Mouse (Mus musculus) Patski (cell line): ENCODE data around the gene Cd5. TPM values are rescaled to one million over a fixed set of nuclear protein-coding genes. Genes with fewer than 3 reads are reported as not detected.

Experiments used
- ATAC-seq: fragments of 100-300 bp; one replicate; pipeline ENCODE4 v1.8.0; 2021
- CTCF ChIA-PET: fragments of 350-600 bp; sonication (Branson Sonifier 250); formaldehyde crosslinking; loops from one replicate; lab custom pipeline; 2022; ENCODE audit warnings: inconsistent platforms; lab: Charles Lee
- POLR2A ChIA-PET: fragments of 350-600 bp; sonication (Branson Sonifier 250); formaldehyde crosslinking; loops from one replicate; lab custom pipeline; 2022; ENCODE audit warnings: antibody characterized with exemption, inconsistent platforms; lab: Charles Lee
- DNase-seq: peaks from one replicate; pipeline ENCODE4 v3.0.0-alpha.2; 2011; ENCODE audit warnings: low read depth, low spot score
- H3K27me3 ChIP-seq: fragments of 371-371 bp; one replicate; pipeline ENCODE4 v1.5.1; 2021
- CTCF ChIP-seq: fragments of 100-300 bp; IDR thresholded peaks from one replicate; pipeline ENCODE4 v1.5.1; 2021
- in situ Hi-C: fragments of 300-500 bp; cut with MboI; formaldehyde crosslinking; loops from 3 replicates; pipeline ENCODE4 v1.11.1; 2018; ENCODE audit warnings: low pct_unique_long_range_greater_than_20kb, mixed read lengths
- polyA plus RNA-seq: library from polyadenylated mRNA; unstranded; gene quantifications from one replicate; pipeline ENCODE4 v1.2.3, GENCODE M21; 2021

Gene Cd5
- polyA plus RNA-seq, 1 experiment from 2014 or later: not detected

- ATAC-seq (no peak), DNase-seq (no peak)
- TF ChIP-seq CTCF: no peak
- in situ Hi-C loops: loop anchor here (5.0 to 10.0 kb wide), 3 partner anchors 126 to 239 kb away; no protein-coding TSS in a partner anchor
- POLR2A ChIA-PET: interaction anchor here (0.6 to 0.8 kb wide), 3 partner anchors 32 to 240 kb away, joined by 4 read pairs; no protein-coding TSS in a partner anchor
- CTCF ChIA-PET: interaction anchor here (0.7 to 2.1 kb wide), 2 partner anchors 9 to 99 kb away, joined by 3 to 7 read pairs; no protein-coding TSS in a partner anchor
- H3K27me3 ChIP-seq: no peaks in the 10 kb centered on the region
Observed at GRCm38 (mm10) chr19:10718251-10718775, 20.5 kb downstream of the Cd5 start.

DNA sequence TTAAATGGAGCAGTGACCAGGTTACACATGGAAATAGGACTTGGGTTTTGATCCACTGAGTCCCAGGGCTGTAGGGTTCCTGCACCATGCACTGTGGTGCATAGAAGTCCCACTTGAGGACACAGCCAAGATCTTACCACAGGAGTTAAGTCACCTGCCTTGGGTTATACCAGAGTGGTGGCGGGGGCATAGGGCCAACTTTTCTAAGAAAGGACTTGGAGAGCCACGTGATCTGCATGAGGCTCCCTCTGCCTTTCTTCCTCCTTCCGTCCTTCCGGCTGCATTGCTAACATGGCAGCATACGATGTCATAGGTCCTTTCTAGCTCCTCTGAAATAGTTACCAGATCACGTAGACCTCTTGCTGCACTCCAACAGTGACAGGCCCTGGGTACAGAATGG lies 23.3 kb downstream of the Cd5 start:
- ChIA-PET POLR2A (no interaction called here), CTCF (interaction anchor here (0.7 to 1.7 kb wide), 4 partner anchors 28 to 246 kb away, joined by 3 read pairs; no protein-coding TSS in a partner anchor)
- no peaks in the 10 kb centered on the region for H3K27me3 ChIP-seq
- in situ Hi-C loops: loop anchor here (5.0 to 10.0 kb wide), 3 partner anchors 129 to 242 kb away; no protein-coding TSS in a partner anchor
- DNase-seq (no peak), ATAC-seq (no peak)
- TF ChIP-seq CTCF: no peak

DNA sequence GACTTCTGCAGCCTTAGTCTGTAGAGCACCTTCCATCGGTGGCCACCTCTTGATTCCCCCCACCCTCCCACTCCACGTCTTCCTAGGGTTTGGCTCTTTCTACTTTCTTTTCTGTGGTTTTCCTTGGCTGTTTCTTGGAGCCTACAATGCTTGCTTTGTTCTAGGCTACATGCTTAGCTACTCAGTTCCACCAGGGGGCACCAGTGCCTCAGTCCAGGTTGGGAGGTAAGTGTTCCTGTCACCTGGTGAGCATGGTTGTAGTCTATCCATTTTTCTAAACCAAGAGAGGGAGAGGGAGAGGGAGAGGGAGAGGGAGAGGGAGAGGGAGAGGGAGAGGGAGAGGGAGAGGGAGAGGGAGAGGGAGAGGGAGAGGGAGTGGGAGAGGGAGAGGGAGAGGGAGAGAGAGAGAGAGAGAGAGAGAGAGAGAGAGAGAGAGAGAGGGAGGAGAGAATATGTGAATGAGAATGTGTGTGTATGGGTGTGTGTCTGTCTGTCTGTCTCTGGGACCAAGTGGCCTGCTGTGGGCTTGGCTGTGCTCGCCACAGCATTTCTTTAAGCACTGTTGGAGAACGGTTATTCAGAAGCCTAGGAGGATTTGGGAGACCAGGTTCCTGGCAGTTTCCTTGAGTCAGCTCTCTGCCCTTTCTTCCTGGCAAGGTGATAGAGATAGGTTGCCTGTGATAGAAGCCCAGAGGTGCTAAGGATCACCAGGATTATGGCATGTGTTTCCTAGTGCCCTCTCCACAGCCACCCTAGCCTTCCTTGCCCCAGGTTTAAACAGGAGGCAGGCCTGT lies 23.9 kb downstream of the Cd5 start:
- ChIA-PET CTCF (interaction anchor here (1.3 to 1.7 kb wide), 2 partner anchors 9 to 165 kb away, joined by 3 to 4 read pairs; no protein-coding TSS in a partner anchor), POLR2A (interaction anchor here (0.6 kb wide), 1 partner anchor 180 kb away, joined by 3 read pairs; the partner anchor contains the start of gene Prpf19)
- DNase-seq: no peak
- ATAC-seq: peak; percentile 55
- no peak for TF ChIP-seq CTCF
- in situ Hi-C loops: loop anchor here (5.0 to 10.0 kb wide), 3 partner anchors 130 to 242 kb away; no protein-coding TSS in a partner anchor
- no peaks in the 10 kb centered on the region for H3K27me3 ChIP-seq

GRCm38 (mm10) chr19:10714168-10714567 lies 24.6 kb downstream of the Cd5 start:
- ChIA-PET POLR2A (interaction anchor here (0.6 kb wide), 1 partner anchor 181 kb away, joined by 3 read pairs; the partner anchor contains the start of gene Prpf19), CTCF (interaction anchor here (1.7 to 9.5 kb wide), 2 partner anchors 10 to 34 kb away, joined by 4 to 229 read pairs; partner anchors contain the start of genes Pga5 and Vps37c)
- no peak for TF ChIP-seq CTCF
- H3K27me3 ChIP-seq: no peaks in the 10 kb centered on the region
- in situ Hi-C loops: loop anchor here (10.0 kb wide), 1 partner anchor 131 kb away; no protein-coding TSS in a partner anchor
- DNase-seq (no peak), ATAC-seq (no peak)

- ATAC-seq: no peak
- no peak for DNase-seq
- CTCF ChIA-PET: interaction anchor here (1.1 to 9.5 kb wide), 4 partner anchors 10 to 166 kb away, joined by 3 to 229 read pairs (median 4); partner anchors contain the start of genes Pga5 and Vps37c
- no peaks in the 10 kb centered on the region for H3K27me3 ChIP-seq
- POLR2A ChIA-PET: no interaction called here
- TF ChIP-seq CTCF: no peak
- in situ Hi-C loops: loop anchor here (10.0 kb wide), 1 partner anchor 131 kb away; no protein-coding TSS in a partner anchor
Observed at GRCm38 (mm10) chr19:10713551-10713950, 25.3 kb downstream of the Cd5 start.

DNA sequence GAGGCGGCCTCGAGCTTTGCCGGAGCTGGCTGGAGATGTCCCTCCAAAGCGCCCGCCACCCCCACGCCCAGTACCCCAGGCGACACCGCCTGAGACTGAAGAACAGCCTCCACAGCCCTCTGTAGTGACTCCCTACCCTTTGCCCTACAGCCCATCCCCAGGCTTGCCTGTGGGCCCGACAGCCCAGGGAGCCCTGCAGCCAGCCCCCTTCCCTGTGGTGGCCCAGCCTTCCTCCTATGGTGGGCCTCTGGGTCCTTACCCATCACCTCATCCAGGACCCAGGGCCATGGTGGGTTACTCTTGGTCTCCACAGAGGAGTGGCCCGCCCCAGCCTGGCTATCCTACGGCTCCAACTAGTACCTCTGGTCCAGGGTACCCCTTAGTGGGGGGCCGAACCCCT lies 26.2 kb downstream of the Cd5 start:
- H3K27me3 ChIP-seq: no peaks in the 10 kb centered on the region
- DNase-seq: no peak
- in situ Hi-C loops: loop anchor here (10.0 kb wide), 1 partner anchor 132 kb away; no protein-coding TSS in a partner anchor
- no peak for ATAC-seq
- ChIA-PET POLR2A (no interaction called here), CTCF (interaction anchor here (1.0 to 9.5 kb wide), 3 partner anchors 32 to 196 kb away, joined by 3 to 229 read pairs (median 4); partner anchors contain the start of genes Pga5 and Vps37c)
- no peak for TF ChIP-seq CTCF

- ChIA-PET CTCF (interaction anchor here (1.0 to 9.5 kb wide), 3 partner anchors 32 to 196 kb away, joined by 3 to 229 read pairs (median 4); partner anchors contain the start of genes Pga5 and Vps37c), POLR2A (interaction anchor here (0.6 kb wide), 1 partner anchor 74 kb away, joined by 3 read pairs; no protein-coding TSS in a partner anchor)
- H3K27me3 ChIP-seq: no peaks in the 10 kb centered on the region
- no peak for DNase-seq
- TF ChIP-seq CTCF: no peak
- in situ Hi-C loops: loop anchor here (10.0 kb wide), 1 partner anchor 133 kb away; no protein-coding TSS in a partner anchor
- ATAC-seq: no peak
Observed at GRCm38 (mm10) chr19:10712194-10712593, 26.6 kb downstream of the Cd5 start.

DNA sequence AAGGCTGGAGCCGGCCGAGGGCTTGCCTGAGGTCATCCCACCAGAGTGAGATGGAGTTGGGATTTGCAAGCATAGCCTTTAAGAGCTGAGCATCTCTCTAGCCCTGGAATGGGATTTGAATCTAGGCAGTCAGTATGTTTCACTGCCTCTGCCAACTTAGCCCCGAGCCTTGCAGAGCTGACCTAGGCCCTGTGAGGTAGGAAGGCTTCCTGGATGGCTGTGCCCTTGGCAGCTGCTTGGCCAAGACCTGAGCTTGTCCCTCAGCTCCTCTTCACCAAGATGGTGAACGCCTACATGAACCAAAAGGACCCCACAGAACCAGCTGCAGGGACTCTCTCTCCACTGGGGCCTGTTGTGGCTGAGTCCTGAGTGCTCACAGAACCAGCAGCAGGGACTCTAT lies 28.1 kb downstream of the Cd5 start:
- no peaks in the 10 kb centered on the region for H3K27me3 ChIP-seq
- CTCF ChIA-PET: interaction anchor here (1.2 to 9.5 kb wide), 10 partner anchors 10 to 268 kb away, joined by 4 to 229 read pairs (median 6); partner anchors contain the start of genes Pga5, Slc15a3 and Vps37c
- TF ChIP-seq CTCF: no peak
- in situ Hi-C loops: loop anchor here (10.0 kb wide), 1 partner anchor 134 kb away; no protein-coding TSS in a partner anchor
- ATAC-seq: no peak
- POLR2A ChIA-PET: interaction anchor here (1.6 kb wide), 1 partner anchor 22 kb away, joined by 5 read pairs; the partner anchor contains the start of gene Vps37c
- no peak for DNase-seq

- in situ Hi-C loops: loop anchor here (10.0 kb wide), 1 partner anchor 135 kb away; no protein-coding TSS in a partner anchor
- ATAC-seq (peak; percentile 28), DNase-seq (no peak)
- TF ChIP-seq CTCF: no peak
- no peaks in the 10 kb centered on the region for H3K27me3 ChIP-seq
- CTCF ChIA-PET: interaction anchor here (0.6 to 9.5 kb wide), 26 partner anchors 8 to 269 kb away, joined by 3 to 229 read pairs (median 4); partner anchors contain the start of genes Pga5, Prpf19, Slc15a3 and Tmem109
- POLR2A ChIA-PET: interaction anchor here (1.6 to 3.2 kb wide), 2 partner anchors 22 to 32 kb away, joined by 5 to 12 read pairs; partner anchors contain the start of genes Pga5 and Vps37c
Observed at GRCm38 (mm10) chr19:10710088-10710511, 28.7 kb downstream of the Cd5 start.
